In the genomic region with DNA sequence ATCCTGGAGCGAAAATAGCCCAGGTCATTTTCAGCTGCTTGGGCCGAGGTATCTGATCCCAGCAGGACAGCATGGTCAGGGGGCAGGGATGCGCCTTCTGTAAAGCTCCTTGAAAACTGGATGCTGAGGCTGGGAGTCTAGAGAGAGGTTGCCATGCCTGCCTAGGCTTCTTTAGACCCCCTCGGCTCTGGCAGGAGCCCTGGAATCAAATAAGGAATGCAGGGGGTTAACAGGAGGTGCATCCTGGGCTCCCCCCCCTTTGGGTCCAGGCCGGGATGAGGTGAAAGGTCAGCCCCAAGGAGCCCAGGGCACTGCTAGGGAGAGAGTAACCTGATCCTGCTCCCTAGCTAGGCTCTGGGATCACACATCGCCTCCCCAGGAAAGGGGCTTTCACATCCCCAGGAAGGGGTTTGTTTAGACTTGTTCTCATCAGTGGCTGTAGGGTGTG, we compare ENCODE assay signal across 8 mouse cellular contexts. TPM values are rescaled to one million over a fixed set of nuclear protein-coding genes. Genes with fewer than 3 reads are reported as not detected.
DNase-seq lines count a peak whose midpoint lies in the region; ATAC-seq lines count a peak whose summit lies in the region.
"Had no signal": no experiment of that assay in that cellular context is flagged by ENCODE, and none has a peak within 500 bp of the region (broad histone marks: within the 10 kb centered on the region; RNA-seq: fewer than 3 reads in every experiment).

No protein-coding gene starts in this region.

- WGBS in kidney, embryonic 15.5 days: 23% methylated on average over 6 of the region's 6 CpGs
- WGBS in embryonic facial prominence, embryonic 12.5 days: 6% methylated on average over 6 of the region's 6 CpGs
- 24% methylated on average over 6 of the region's 6 CpGs for WGBS in hindbrain, embryonic 15.5 days
- 17% methylated on average over 6 of the region's 6 CpGs for WGBS in neural tube, embryonic 12.5 days

- 0 out of 2 replicates have a peak, but pooled peaks have one; percentile 2 for ATAC-seq in kidney, embryonic 15.5 days (replicated peaks; ENCODE audit: low FRiP score)
- no peak for ATAC-seq in embryonic facial prominence, embryonic 12.5 days (ENCODE audit: insufficient number of reproducible peaks, insufficient read depth, low FRiP score, low TSS enrichment)
- ATAC-seq in hindbrain, embryonic 15.5 days (ENCODE audit: low FRiP score, low read depth): no peak
- no peak for ATAC-seq in neural tube, embryonic 12.5 days (ENCODE audit: low FRiP score, low read depth)

- DNase-seq in kidney, adult 9 months: no peak
- no peak for DNase-seq in layer of hippocampus, adult 9-10 months (ENCODE audit: low spot score)
- DNase-seq in urinary bladder, postnatal 10 days (ENCODE audit: low spot score): no peak
- DNase-seq: layer of hippocampus, postnatal 36 days had no signal

- H3K4me3 ChIP-seq in kidney, embryonic 15.5 days (replicated peaks): no peak overlapping the region
- H3K4me3 ChIP-seq in embryonic facial prominence, embryonic 12.5 days: no peak overlapping the region
- H3K4me3 ChIP-seq in hindbrain, embryonic 15.5 days: no peak overlapping the region
- no peak overlapping the region for H3K4me3 ChIP-seq in neural tube, embryonic 12.5 days

- H3K27me3 ChIP-seq in kidney, embryonic 15.5 days: no peaks in the 10 kb centered on the region
- no peaks in the 10 kb centered on the region for H3K27me3 ChIP-seq in embryonic facial prominence, embryonic 12.5 days
- no peaks in the 10 kb centered on the region for H3K27me3 ChIP-seq in hindbrain, embryonic 15.5 days
- H3K27me3 ChIP-seq in neural tube, embryonic 12.5 days (replicated peaks): peaks cover 10% of the 10 kb centered on the region

- H3K27ac ChIP-seq in kidney, embryonic 15.5 days: peak overlapping the region; percentile 95
- peak overlapping the region; percentile 87 for H3K27ac ChIP-seq in embryonic facial prominence, embryonic 12.5 days
- peak overlapping the region; percentile 84; the same call in 1 of the 2 replicates for H3K27ac ChIP-seq in hindbrain, embryonic 15.5 days (replicated peaks)
- H3K27ac ChIP-seq in neural tube, embryonic 12.5 days: no peak overlapping the region

- peak overlapping the region; percentile 99 for H3K4me2 ChIP-seq in kidney, embryonic 15.5 days
- H3K4me2 ChIP-seq in embryonic facial prominence, embryonic 12.5 days (replicated peaks): peak overlapping the region; percentile 2; the same call in 1 of the 2 replicates
- no peak overlapping the region for H3K4me2 ChIP-seq in hindbrain, embryonic 15.5 days
- H3K4me2 ChIP-seq in neural tube, embryonic 12.5 days (replicated peaks): 0 out of 2 replicates have a peak overlapping the region, but pooled peaks have one; percentile 14

- H3K36me3 ChIP-seq in kidney, embryonic 15.5 days: no peaks in the 10 kb centered on the region
- H3K36me3 ChIP-seq in embryonic facial prominence, embryonic 12.5 days: no peaks in the 10 kb centered on the region
- H3K36me3 ChIP-seq in hindbrain, embryonic 15.5 days: no peaks in the 10 kb centered on the region
- H3K36me3 ChIP-seq in neural tube, embryonic 12.5 days: no peaks in the 10 kb centered on the region

- H3K4me1 ChIP-seq in kidney, embryonic 15.5 days: peaks cover 100% of the 10 kb centered on the region
- peaks cover 99% of the 10 kb centered on the region for H3K4me1 ChIP-seq in embryonic facial prominence, embryonic 12.5 days
- peaks cover 100% of the 10 kb centered on the region for H3K4me1 ChIP-seq in hindbrain, embryonic 15.5 days (replicated peaks)
- H3K4me1 ChIP-seq in neural tube, embryonic 12.5 days: peaks cover 99% of the 10 kb centered on the region

- H3K9me3 ChIP-seq in kidney, embryonic 15.5 days (replicated peaks): no peaks in the 10 kb centered on the region
- H3K9me3 ChIP-seq in embryonic facial prominence, embryonic 12.5 days: no peaks in the 10 kb centered on the region
- no peaks in the 10 kb centered on the region for H3K9me3 ChIP-seq in hindbrain, embryonic 15.5 days
- H3K9me3 ChIP-seq in neural tube, embryonic 12.5 days: no peaks in the 10 kb centered on the region

- no peak overlapping the region for H3K9ac ChIP-seq in kidney, embryonic 15.5 days
- H3K9ac ChIP-seq in embryonic facial prominence, embryonic 12.5 days: 0 out of 2 replicates have a peak overlapping the region, but pooled peaks have one; percentile 0
- H3K9ac ChIP-seq in hindbrain, embryonic 15.5 days: 0 out of 2 replicates have a peak overlapping the region, but pooled peaks have one; percentile 1
- H3K9ac ChIP-seq in neural tube, embryonic 12.5 days: peak overlapping the region; percentile 23; the same call in 1 of the 2 replicates

RNA-seq across cellular contexts. Expression of a gene that starts 33.6 kb away (rescaled TPM):
- polyA plus RNA-seq in kidney, embryonic 15.5 days (2015; fragmentation: Nextera tagmentation; extraction: Ambion mirVana): 7.4 and 10.1 TPM in 2 replicates
- 12.7 and 14.6 TPM in 2 replicates for polyA plus RNA-seq in embryonic facial prominence, embryonic 12.5 days (2016; fragmentation: Nextera tagmentation; extraction: Ambion mirVana)
- polyA plus RNA-seq in hindbrain, embryonic 15.5 days (2015; fragmentation: Nextera tagmentation; extraction: Ambion mirVana): 11.8 and 13.9 TPM in 2 replicates
- polyA plus RNA-seq in neural tube, embryonic 12.5 days (2016; fragmentation: Nextera tagmentation; extraction: Ambion mirVana): 10.5 TPM in 2 replicates
